Mouse (Mus musculus) midbrain, embryonic 14.5 days (tissue): ENCODE measurements around the gene Gm48551. TPM values are rescaled to one million over a fixed set of nuclear protein-coding genes. Genes with fewer than 3 reads are reported as not detected.
A peak's percentile ranks its signal among the peaks of the same experiment; 100 is the strongest.

Experiments used
- ATAC-seq: fragments of 200-750 bp; cut with Nextera tagmentation; 2 replicates; pipeline ENCODE4 v1.8.0; 2017; ENCODE audit warnings: moderate number of reproducible peaks, moderate library complexity; ENCODE audit not compliant: low FRiP score, low TSS enrichment
- DNase-seq: peaks from one replicate; pipeline ENCODE4 v3.0.0-alpha.2; 2015
- H3K27ac ChIP-seq: fragments of 300-500 bp; sonication (generic); replicated peaks from 2 replicates; pipeline ENCODE4 v1.5.1; 2014; ENCODE audit warnings: mild to moderate bottlenecking, low read depth, low read length, moderate library complexity
- H3K27me3 ChIP-seq: fragments of 300-500 bp; sonication (generic); 2 replicates; pipeline ENCODE4 v1.6.1; 2014; ENCODE audit warnings: low read length, control low read depth, mixed read lengths; ENCODE audit not compliant: control insufficient read depth, insufficient read depth
- H3K36me3 ChIP-seq: fragments of 300-500 bp; sonication (generic); 2 replicates; pipeline ENCODE4 v1.6.1; 2014; ENCODE audit warnings: low read length, control low read depth; ENCODE audit not compliant: control insufficient read depth, insufficient read depth
- H3K4me1 ChIP-seq: fragments of 300-500 bp; sonication (generic); 2 replicates; pipeline ENCODE4 v1.6.1; 2014; ENCODE audit warnings: mild to moderate bottlenecking, antibody characterized with exemption, low read length, control low read depth; ENCODE audit not compliant: control insufficient read depth, insufficient read depth
- H3K4me2 ChIP-seq: fragments of 300-500 bp; sonication (generic); 2 replicates; pipeline ENCODE4 v1.6.1; 2014; ENCODE audit warnings: mild to moderate bottlenecking, low read length, moderate library complexity
- H3K4me3 ChIP-seq: fragments of 300-500 bp; sonication (generic); replicated peaks from 2 replicates; pipeline ENCODE4 v1.5.1; 2014; ENCODE audit warnings: low read depth, low read length
- H3K9ac ChIP-seq: fragments of 300-500 bp; sonication (generic); replicated peaks from 2 replicates; pipeline ENCODE4 v1.6.1; 2014; ENCODE audit warnings: mild to moderate bottlenecking, low read length, moderate library complexity
- H3K9me3 ChIP-seq: fragments of 300-500 bp; sonication (generic); 2 replicates; pipeline ENCODE4 v1.6.1; 2016; ENCODE audit warnings: low read length, control low read depth, mixed read lengths; ENCODE audit not compliant: control insufficient read depth
- WGBS: fragments of 180-500 bp; shearing (Covaris S2); extraction: QIAGEN DNeasy Blood & Tissue Kit; methylation state at CpG from one replicate; pipeline ENCODE4 v1.1.7; 2014; 5-methylcytosine and 5-hydroxymethylcytosine counted together
- polyA plus RNA-seq: library from polyadenylated mRNA; unstranded; fragments of >200 nt; fragmentation: Nextera tagmentation; extraction: Ambion mirVana; gene quantifications from 2 replicates; pipeline ENCODE4 v1.2.1, GENCODE M21; 2014

Gm48551 gene
- polyA plus RNA-seq, 1 experiment from 2014 or later = 4.5 TPM

- peaks cover 14% of the 10 kb centered on the region; the same call in 1 of the 2 replicates for H3K27me3 ChIP-seq
- ATAC-seq (no peak), DNase-seq (peak; percentile 38)
- peak overlapping the region; percentile 23; the same call in 1 of the 2 replicates for H3K4me3 ChIP-seq
- H3K4me2 ChIP-seq = peak overlapping the region; percentile 53
- no peak overlapping the region for H3K27ac ChIP-seq
- 12% methylated on average over 28 of the region's 28 CpGs for WGBS
- peaks cover 20% of the 10 kb centered on the region for H3K4me1 ChIP-seq
- H3K36me3 ChIP-seq = peaks cover 37% of the 10 kb centered on the region
- peak overlapping the region; percentile 36; the same call in 1 of the 2 replicates for H3K9ac ChIP-seq
- no peaks in the 10 kb centered on the region for H3K9me3 ChIP-seq
Observed at GRCm38 (mm10) chr10:81364666-81365065, 19.6 kb upstream of the Gm48551 start.

DNA sequence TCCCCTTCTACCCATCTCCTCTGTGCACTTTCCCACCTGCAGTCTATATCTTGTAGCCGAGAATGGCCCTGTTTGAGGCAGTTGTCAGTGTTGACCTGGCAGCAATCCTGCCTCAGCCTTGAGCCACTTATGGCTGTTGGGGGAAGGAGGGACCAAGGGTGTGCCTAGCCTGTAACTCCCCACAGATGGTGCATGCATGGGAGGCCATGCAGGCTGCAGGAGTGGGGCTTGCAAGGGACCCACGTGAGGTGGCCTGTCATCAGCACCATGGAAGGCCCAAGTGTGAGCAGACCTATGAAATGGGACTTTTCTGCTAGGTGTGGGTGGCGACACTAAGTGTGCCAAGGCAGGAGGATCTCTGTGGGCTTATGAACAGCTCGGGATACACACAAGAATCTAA lies 19.2 kb upstream of the Gm48551 start:
- Histone ChIP-seq H3K9me3 (no peaks in the 10 kb centered on the region), H3K27ac (no peak overlapping the region), H3K36me3 (peaks cover 41% of the 10 kb centered on the region), H3K27me3 (peaks cover 14% of the 10 kb centered on the region; the same call in 1 of the 2 replicates), H3K4me1 (peaks cover 20% of the 10 kb centered on the region), H3K4me2 (no peak overlapping the region; the same call in 1 of the 2 replicates), H3K4me3 (peak overlapping the region; percentile 23; the same call in 1 of the 2 replicates), H3K9ac (no peak overlapping the region)
- no peak for ATAC-seq
- WGBS = 25% methylated on average over 4 of the region's 4 CpGs
- no peak for DNase-seq

- no peak for ATAC-seq
- no peak within 1 kb of the TSS for H3K27ac ChIP-seq
Observed at GRCm38 (mm10) chr10:81365672-81366476, 18.4 kb upstream of the Gm48551 start, which contains the start of gene 4930404N11Rik. TSS of gene 4930404N11Rik (minus strand) at chr10:81365816.

GRCm38 (mm10) chr10:81366477-81367206 lies 17.6 kb upstream of the Gm48551 start:
- no peak overlapping the region for H3K9ac ChIP-seq
- 78% methylated on average over 6 of the region's 6 CpGs for WGBS
- no peak overlapping the region for H3K4me3 ChIP-seq
- no peak overlapping the region for H3K27ac ChIP-seq
- H3K9me3 ChIP-seq = no peaks in the 10 kb centered on the region
- no peak overlapping the region for H3K4me2 ChIP-seq
- no peak for ATAC-seq
- peaks cover 14% of the 10 kb centered on the region; the same call in 1 of the 2 replicates for H3K27me3 ChIP-seq
- H3K4me1 ChIP-seq = peaks cover 20% of the 10 kb centered on the region
- peaks cover 55% of the 10 kb centered on the region for H3K36me3 ChIP-seq
- no peak for DNase-seq

More at GRCm38 (mm10) chr10:81365672-81366476, 18.4 kb upstream of the Gm48551 start, which contains the start of gene 4930404N11Rik:
- Histone ChIP-seq H3K27me3 (peaks cover 14% of the 10 kb centered on the region; the same call in 1 of the 2 replicates), H3K9me3 (no peaks in the 10 kb centered on the region), H3K4me3 (peak within 1 kb of the TSS; percentile 23; the same call in 1 of the 2 replicates), H3K9ac (peak within 1 kb of the TSS; percentile 36; the same call in 1 of the 2 replicates), H3K4me2 (peak within 1 kb of the TSS; percentile 53), H3K4me1 (peaks cover 20% of the 10 kb centered on the region), H3K36me3 (peaks cover 47% of the 10 kb centered on the region)
- DNase-seq = peak; percentile 52
- WGBS = 16% methylated on average over 12 of the region's 12 CpGs

GRCm38 (mm10) chr10:81367207-81367495 lies 17.1 kb upstream of the Gm48551 start:
- no peak overlapping the region for H3K4me3 ChIP-seq
- no peaks in the 10 kb centered on the region for H3K9me3 ChIP-seq
- DNase-seq (no peak), ATAC-seq (no peak)
- no peak overlapping the region for H3K4me2 ChIP-seq
- H3K27me3 ChIP-seq = peaks cover 14% of the 10 kb centered on the region; the same call in 1 of the 2 replicates
- H3K27ac ChIP-seq = no peak overlapping the region
- 60% methylated on average over 6 of the region's 6 CpGs for WGBS
- H3K36me3 ChIP-seq = peaks cover 56% of the 10 kb centered on the region
- H3K4me1 ChIP-seq = peaks cover 20% of the 10 kb centered on the region
- H3K9ac ChIP-seq = no peak overlapping the region

GRCm38 (mm10) chr10:81375322-81375721 lies 8.9 kb upstream of the Gm48551 start:
- ATAC-seq = no peak
- WGBS = 96% methylated on average over 10 of the region's 10 CpGs
- H3K9ac ChIP-seq = no peak overlapping the region

GRCm38 (mm10) chr10:81376561-81377361 lies 7.5 kb upstream of the Gm48551 start:
- ATAC-seq = no peak
- H3K36me3 ChIP-seq = peaks cover 24% of the 10 kb centered on the region
- DNase-seq = no peak
- peak overlapping the region; percentile 85 for H3K4me3 ChIP-seq
- H3K27ac ChIP-seq = no peak overlapping the region
- peaks cover 20% of the 10 kb centered on the region for H3K4me1 ChIP-seq
- WGBS = 45% methylated on average over 6 of the region's 6 CpGs
- no peaks in the 10 kb centered on the region for H3K9me3 ChIP-seq
- H3K9ac ChIP-seq = peak overlapping the region; percentile 92; the same call in 1 of the 2 replicates
- H3K4me2 ChIP-seq = peak overlapping the region; percentile 91
- no peaks in the 10 kb centered on the region for H3K27me3 ChIP-seq

More at GRCm38 (mm10) chr10:81375322-81375721, 8.9 kb upstream of the Gm48551 start:
- H3K27me3 ChIP-seq = no peaks in the 10 kb centered on the region
- DNase-seq = no peak
- no peak overlapping the region for H3K27ac ChIP-seq
- H3K4me1 ChIP-seq = peaks cover 20% of the 10 kb centered on the region
- H3K4me2 ChIP-seq = no peak overlapping the region
- H3K4me3 ChIP-seq = no peak overlapping the region
- peaks cover 37% of the 10 kb centered on the region for H3K36me3 ChIP-seq
- no peaks in the 10 kb centered on the region for H3K9me3 ChIP-seq

- no peak overlapping the region for H3K27ac ChIP-seq
- H3K9ac ChIP-seq = peak overlapping the region; percentile 92
- no peak for ATAC-seq
- peaks cover 20% of the 10 kb centered on the region for H3K4me1 ChIP-seq
- H3K36me3 ChIP-seq = peaks cover 24% of the 10 kb centered on the region
- H3K4me3 ChIP-seq = peak overlapping the region; percentile 85
- H3K4me2 ChIP-seq = peak overlapping the region; percentile 91
- WGBS = 65% methylated on average over 2 of the region's 2 CpGs
- H3K9me3 ChIP-seq = no peaks in the 10 kb centered on the region
- no peak for DNase-seq
- no peaks in the 10 kb centered on the region for H3K27me3 ChIP-seq
Observed at GRCm38 (mm10) chr10:81377362-81377664, 7.0 kb upstream of the Gm48551 start.
